Mouse (Mus musculus) c-Kit-negative CD71-positive TER-119-positive erythroid progenitor cells, embryonic 14.5 days (primary cell): ENCODE data around the gene Nudt6.

Experiments
- DNase-seq: peaks from one replicate; pipeline ENCODE4 v3.0.0-alpha.2; 2013; ENCODE audit warnings: low read depth, low spot score

Gene Nudt6

GRCm38 (mm10) chr3:37420072-37420471 is at the start of gene Nudt6:
Gene Nudt6, minus strand, starts transcription at chr3:37420211.
- DNase-seq: peak; percentile 73

- DNase-seq: no peak
Measured at GRCm38 (mm10) chr3:37469353-37469752, 49.3 kb upstream of the Nudt6 start.

- no peak for DNase-seq
Measured at GRCm38 (mm10) chr3:37468170-37468569, 48.2 kb upstream of the Nudt6 start.

GRCm38 (mm10) chr3:37455992-37456391 is 36.0 kb upstream of the Nudt6 start:
- DNase-seq: no peak

GRCm38 (mm10) chr3:37443409-37443808 is 23.4 kb upstream of the Nudt6 start:
- no peak for DNase-seq

GRCm38 (mm10) chr3:37439770-37440169 is 19.8 kb upstream of the Nudt6 start:
- no peak for DNase-seq

GRCm38 (mm10) chr3:37430359-37430758 is 10.3 kb upstream of the Nudt6 start:
- no peak for DNase-seq

- DNase-seq: no peak
Measured at GRCm38 (mm10) chr3:37426069-37426468, 6.1 kb upstream of the Nudt6 start.

- DNase-seq: peak; percentile 9
Measured at GRCm38 (mm10) chr3:37421179-37421578, 1.2 kb upstream of the Nudt6 start.

GRCm38 (mm10) chr3:37420641-37421040 is 630 bp upstream of the Nudt6 start:
- peak; percentile 29 for DNase-seq

- peak; percentile 100 for DNase-seq
Measured at GRCm38 (mm10) chr3:37419458-37419991, 486 bp downstream of the Nudt6 start, which contains the start of gene Spata5. Gene Spata5, plus strand, starts transcription at chr3:37419896.

GRCm38 (mm10) chr3:37418961-37419457 is 1.0 kb downstream of the Nudt6 start:
- DNase-seq: no peak

GRCm38 (mm10) chr3:37418341-37418740 is 1.7 kb downstream of the Nudt6 start:
- no peak for DNase-seq

GRCm38 (mm10) chr3:37414413-37414960 is 5.5 kb downstream of the Nudt6 start:
- DNase-seq: peak; percentile 17

- DNase-seq: no peak
Measured at GRCm38 (mm10) chr3:37413446-37413845, 6.6 kb downstream of the Nudt6 start.

- no peak for DNase-seq
Measured at GRCm38 (mm10) chr3:37407598-37407997, 12.4 kb downstream of the Nudt6 start.

- no peak for DNase-seq
Measured at GRCm38 (mm10) chr3:37401729-37402610, 18.0 kb downstream of the Nudt6 start.

- DNase-seq: no peak
Measured at GRCm38 (mm10) chr3:37398661-37399395, 21.2 kb downstream of the Nudt6 start.

GRCm38 (mm10) chr3:37397646-37398045 is 22.4 kb downstream of the Nudt6 start:
- DNase-seq: no peak

- DNase-seq: no peak
Measured at GRCm38 (mm10) chr3:37396930-37397608, 22.9 kb downstream of the Nudt6 start.

- DNase-seq: no peak
Measured at GRCm38 (mm10) chr3:37387310-37387709, 32.7 kb downstream of the Nudt6 start.
